Mouse (Mus musculus): ENCODE data around the gene Col4a3bp. TPM values are rescaled to one million over a fixed set of nuclear protein-coding genes. Genes with fewer than 3 reads are reported as not detected.

Gene Col4a3bp
- polyA plus RNA-seq, 1 experiment: 18.0 TPM

DNA sequence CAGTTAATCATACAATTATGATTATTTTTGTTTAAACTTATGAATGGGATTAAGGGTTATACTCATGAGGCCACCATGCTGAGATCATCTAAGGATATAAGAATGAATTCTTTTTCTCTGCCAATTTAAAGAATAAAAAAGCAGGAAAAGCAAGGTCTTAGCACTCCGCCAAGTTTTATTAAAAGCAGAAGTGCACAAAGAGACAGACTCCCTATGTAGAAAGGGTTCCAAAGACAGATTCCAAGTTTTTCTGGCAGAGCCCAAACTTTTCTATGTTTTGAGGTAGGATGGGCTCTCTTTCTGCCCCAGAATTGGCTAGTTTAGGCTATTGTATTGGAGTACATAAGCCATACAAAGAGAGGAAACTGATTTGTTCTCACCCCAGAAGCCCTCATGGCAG is 37.6 kb downstream of the Col4a3bp start:
- no peaks in the 10 kb centered on the region for H3K4me1 ChIP-seq (ENCODE audit: control insufficient read depth, insufficient read depth, low read length)
- WGBS: 73% methylated on average over 1 of the region's 1 CpGs

DNA sequence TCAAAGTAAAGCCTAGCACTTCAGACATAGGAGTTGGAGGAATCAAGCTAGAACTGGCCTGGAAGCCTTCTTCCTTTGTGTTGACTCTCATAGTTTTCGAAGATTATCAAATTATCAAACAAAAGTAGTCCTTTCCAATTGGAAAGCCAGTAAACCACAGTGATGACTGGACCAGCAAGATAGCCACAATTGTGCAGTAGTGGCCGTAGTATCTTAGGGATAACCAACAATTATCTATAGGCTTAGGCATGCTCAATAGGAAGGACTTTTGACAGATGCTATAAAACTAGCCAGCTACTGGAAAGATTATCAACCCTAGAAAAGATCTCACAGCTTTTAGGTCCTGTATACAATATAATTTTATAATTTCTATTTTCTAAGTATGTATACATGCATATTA is 41.8 kb downstream of the Col4a3bp start:
- H3K27ac ChIP-seq (ENCODE audit: control insufficient read depth, insufficient read depth, low read depth, low read length, poor library complexity): no peak overlapping the region
- H3K4me3 ChIP-seq (replicated peaks; ENCODE audit: control insufficient read depth, low read depth, low read length): no peak overlapping the region
- H3K4me1 ChIP-seq (ENCODE audit: control insufficient read depth, insufficient read depth, low read length): no peaks in the 10 kb centered on the region
- TF ChIP-seq POLR2A (IDR thresholded peaks at IDR 0.05; ENCODE audit: borderline replicate concordance, control insufficient read depth, low read depth, low read length): no peak
- no peak for TF ChIP-seq CTCF (IDR thresholded peaks at IDR 0.05; ENCODE audit: control insufficient read depth, insufficient read depth, low read length)
- 59% methylated on average over 2 of the region's 2 CpGs for WGBS

More for the DNA sequence above, 37.6 kb downstream of the Col4a3bp start:
- Histone ChIP-seq H3K27ac (ENCODE audit: control insufficient read depth, insufficient read depth, low read depth, low read length, poor library complexity) (no peak overlapping the region), H3K4me3 (replicated peaks; ENCODE audit: control insufficient read depth, low read depth, low read length) (no peak overlapping the region)
- TF ChIP-seq POLR2A (IDR thresholded peaks at IDR 0.05; ENCODE audit: borderline replicate concordance, control insufficient read depth, low read depth, low read length) (no peak), CTCF (IDR thresholded peaks at IDR 0.05; ENCODE audit: control insufficient read depth, insufficient read depth, low read length) (no peak)

DNA sequence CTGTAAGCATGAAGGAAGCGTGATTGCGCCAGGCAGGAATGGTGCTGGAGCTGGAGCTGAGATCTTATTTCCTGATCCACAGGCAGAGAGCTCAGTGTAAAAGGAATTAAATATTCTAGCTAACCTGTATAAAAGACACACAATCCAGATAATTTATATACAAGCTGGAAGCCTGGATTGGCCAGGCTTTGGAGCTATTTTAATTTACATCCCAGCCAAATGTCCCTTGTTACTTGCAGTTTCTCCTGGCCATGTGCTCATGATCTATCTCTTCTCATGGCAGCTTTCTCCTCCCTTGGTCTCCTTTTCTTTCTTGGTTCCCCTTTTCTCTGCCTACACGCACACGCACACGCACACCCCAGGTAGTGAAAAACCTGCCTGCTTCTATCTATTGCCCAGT is 44.1 kb downstream of the Col4a3bp start:
- H3K4me3 ChIP-seq (replicated peaks; ENCODE audit: control insufficient read depth, low read depth, low read length): no peak overlapping the region
- 83% methylated on average over 5 of the region's 5 CpGs for WGBS
- H3K4me1 ChIP-seq (ENCODE audit: control insufficient read depth, insufficient read depth, low read length): no peaks in the 10 kb centered on the region
- TF ChIP-seq CTCF (IDR thresholded peaks at IDR 0.05; ENCODE audit: control insufficient read depth, insufficient read depth, low read length): no peak
- TF ChIP-seq POLR2A (IDR thresholded peaks at IDR 0.05; ENCODE audit: borderline replicate concordance, control insufficient read depth, low read depth, low read length): no peak
- no peak overlapping the region for H3K27ac ChIP-seq (ENCODE audit: control insufficient read depth, insufficient read depth, low read depth, low read length, poor library complexity)

DNA sequence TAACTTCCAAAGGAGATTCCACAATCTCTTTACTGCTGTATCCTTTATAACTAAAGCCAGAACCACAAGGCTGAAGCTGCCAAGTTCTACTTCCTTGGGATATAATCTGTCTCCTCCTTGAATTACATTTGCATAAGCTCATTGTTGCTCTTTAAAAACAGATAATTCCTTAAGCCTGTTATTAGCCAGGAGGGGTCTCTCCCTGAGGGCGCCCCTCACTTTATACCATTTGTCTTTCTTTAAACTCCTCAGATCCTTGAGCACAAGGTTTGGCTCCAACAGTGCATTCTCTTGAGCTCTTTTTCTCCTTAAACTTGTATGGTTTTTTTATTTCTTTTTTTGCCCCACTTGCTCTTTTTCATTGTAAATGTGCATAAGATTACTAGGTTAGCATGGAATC is 46.2 kb downstream of the Col4a3bp start:
- 97% methylated on average over 1 of the region's 1 CpGs for WGBS
- H3K4me1 ChIP-seq (ENCODE audit: control insufficient read depth, insufficient read depth, low read length): no peaks in the 10 kb centered on the region
- H3K4me3 ChIP-seq (replicated peaks; ENCODE audit: control insufficient read depth, low read depth, low read length): no peak overlapping the region
- no peak for TF ChIP-seq CTCF (IDR thresholded peaks at IDR 0.05; ENCODE audit: control insufficient read depth, insufficient read depth, low read length)
- no peak for TF ChIP-seq POLR2A (IDR thresholded peaks at IDR 0.05; ENCODE audit: borderline replicate concordance, control insufficient read depth, low read depth, low read length)
- no peak overlapping the region for H3K27ac ChIP-seq (ENCODE audit: control insufficient read depth, insufficient read depth, low read depth, low read length, poor library complexity)

DNA sequence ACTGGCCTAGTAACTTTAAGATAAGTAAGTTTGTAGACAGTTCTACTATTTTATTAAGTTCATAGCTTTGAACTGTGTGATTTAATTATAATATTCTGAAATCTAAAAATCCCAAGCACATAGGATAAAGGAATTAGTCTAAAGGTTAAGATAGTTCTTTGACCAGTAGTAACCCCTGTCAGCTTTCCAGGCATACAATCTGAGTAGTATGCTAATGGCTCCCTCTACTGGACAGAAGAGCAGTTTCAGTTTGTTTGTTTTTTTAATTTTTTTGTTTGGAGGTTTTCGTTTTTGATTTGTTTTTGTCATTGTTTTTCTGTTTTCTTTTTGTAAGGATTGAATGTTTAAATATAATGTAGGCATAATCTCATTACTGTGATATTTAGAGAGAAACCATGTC is 51.2 kb downstream of the Col4a3bp start:
- peak; percentile 40 for TF ChIP-seq CTCF (IDR thresholded peaks at IDR 0.05; ENCODE audit: control insufficient read depth, insufficient read depth, low read length)
- no peak for TF ChIP-seq POLR2A (IDR thresholded peaks at IDR 0.05; ENCODE audit: borderline replicate concordance, control insufficient read depth, low read depth, low read length)
- no peak overlapping the region for H3K27ac ChIP-seq (ENCODE audit: control insufficient read depth, insufficient read depth, low read depth, low read length, poor library complexity)
- H3K4me1 ChIP-seq (ENCODE audit: control insufficient read depth, insufficient read depth, low read length): no peaks in the 10 kb centered on the region
- H3K4me3 ChIP-seq (replicated peaks; ENCODE audit: control insufficient read depth, low read depth, low read length): no peak overlapping the region
- 2% methylated on average over 1 of the region's 1 CpGs for WGBS

DNA sequence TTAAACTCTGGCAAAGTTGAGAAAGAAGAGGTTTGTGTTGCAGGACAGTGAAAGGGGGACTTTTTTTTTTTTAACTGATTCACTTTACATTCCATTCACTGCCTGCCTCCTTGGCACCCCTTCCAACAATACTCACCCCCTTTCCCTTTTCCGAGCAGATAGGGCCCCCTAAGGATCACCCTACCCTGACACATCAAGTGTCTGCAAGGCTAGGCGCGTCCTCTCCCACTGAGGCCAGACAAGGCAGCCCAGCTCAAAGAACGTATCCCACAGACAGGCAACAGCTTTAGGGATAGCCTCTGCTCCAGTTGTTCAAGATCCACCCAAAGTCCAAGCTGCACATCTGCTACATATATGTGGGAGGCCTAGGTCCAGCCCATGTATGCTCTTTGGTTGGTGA is 51.7 kb downstream of the Col4a3bp start:
- H3K27ac ChIP-seq (ENCODE audit: control insufficient read depth, insufficient read depth, low read depth, low read length, poor library complexity): no peak overlapping the region
- H3K4me3 ChIP-seq (replicated peaks; ENCODE audit: control insufficient read depth, low read depth, low read length): no peak overlapping the region
- H3K4me1 ChIP-seq (ENCODE audit: control insufficient read depth, insufficient read depth, low read length): no peaks in the 10 kb centered on the region
- no peak for TF ChIP-seq CTCF (IDR thresholded peaks at IDR 0.05; ENCODE audit: control insufficient read depth, insufficient read depth, low read length)
- no peak for TF ChIP-seq POLR2A (IDR thresholded peaks at IDR 0.05; ENCODE audit: borderline replicate concordance, control insufficient read depth, low read depth, low read length)
- WGBS: 90% methylated on average over 4 of the region's 4 CpGs

DNA sequence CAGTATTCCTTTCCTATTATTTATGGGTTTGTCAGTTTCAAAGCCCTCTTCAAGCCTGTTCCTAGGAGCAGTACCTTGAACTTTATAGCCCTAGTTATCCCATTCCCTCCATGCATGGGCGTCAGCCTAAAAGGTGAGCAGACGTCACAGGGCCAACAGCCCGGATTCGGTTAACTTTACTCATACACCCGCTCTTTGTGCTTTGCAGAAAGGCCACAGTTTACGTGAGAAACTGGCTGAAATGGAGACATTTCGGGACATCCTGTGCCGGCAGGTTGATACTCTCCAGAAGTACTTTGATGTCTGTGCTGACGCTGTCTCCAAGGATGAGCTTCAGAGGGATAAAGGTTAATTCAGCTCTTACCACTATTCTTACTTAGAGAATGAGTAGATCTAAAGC is 56.8 kb downstream of the Col4a3bp start:
- Histone ChIP-seq H3K27ac (ENCODE audit: control insufficient read depth, insufficient read depth, low read depth, low read length, poor library complexity) (no peak overlapping the region), H3K4me1 (ENCODE audit: control insufficient read depth, insufficient read depth, low read length) (no peaks in the 10 kb centered on the region), H3K4me3 (replicated peaks; ENCODE audit: control insufficient read depth, low read depth, low read length) (no peak overlapping the region)
- WGBS: 90% methylated on average over 9 of the region's 9 CpGs
- no peak for TF ChIP-seq POLR2A (IDR thresholded peaks at IDR 0.05; ENCODE audit: borderline replicate concordance, control insufficient read depth, low read depth, low read length)
- no peak for TF ChIP-seq CTCF (IDR thresholded peaks at IDR 0.05; ENCODE audit: control insufficient read depth, insufficient read depth, low read length)

DNA sequence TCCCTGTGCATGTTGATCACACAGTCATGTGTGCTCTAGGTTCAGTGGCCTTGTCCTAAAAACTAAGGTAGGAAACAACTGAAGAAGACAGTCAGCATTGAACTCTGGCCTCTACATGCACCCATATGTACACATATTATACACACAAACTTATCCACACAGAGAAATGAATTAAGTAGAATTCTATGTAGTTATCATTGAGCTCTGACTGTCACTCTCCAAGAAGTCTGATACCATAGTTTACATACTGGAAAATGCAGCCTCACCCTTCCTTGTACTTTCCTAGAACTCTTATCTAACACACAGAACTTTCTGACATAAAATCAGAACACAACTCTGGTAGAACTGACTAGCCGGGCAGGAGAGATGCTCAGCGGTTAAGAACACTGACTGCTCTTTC is 61.8 kb downstream of the Col4a3bp start:
- Histone ChIP-seq H3K4me3 (replicated peaks; ENCODE audit: control insufficient read depth, low read depth, low read length) (no peak overlapping the region), H3K4me1 (ENCODE audit: control insufficient read depth, insufficient read depth, low read length) (no peaks in the 10 kb centered on the region), H3K27ac (ENCODE audit: control insufficient read depth, insufficient read depth, low read depth, low read length, poor library complexity) (no peak overlapping the region)
- TF ChIP-seq CTCF (IDR thresholded peaks at IDR 0.05; ENCODE audit: control insufficient read depth, insufficient read depth, low read length) (no peak), POLR2A (IDR thresholded peaks at IDR 0.05; ENCODE audit: borderline replicate concordance, control insufficient read depth, low read depth, low read length) (no peak)
- 76% methylated on average over 2 of the region's 2 CpGs for WGBS

DNA sequence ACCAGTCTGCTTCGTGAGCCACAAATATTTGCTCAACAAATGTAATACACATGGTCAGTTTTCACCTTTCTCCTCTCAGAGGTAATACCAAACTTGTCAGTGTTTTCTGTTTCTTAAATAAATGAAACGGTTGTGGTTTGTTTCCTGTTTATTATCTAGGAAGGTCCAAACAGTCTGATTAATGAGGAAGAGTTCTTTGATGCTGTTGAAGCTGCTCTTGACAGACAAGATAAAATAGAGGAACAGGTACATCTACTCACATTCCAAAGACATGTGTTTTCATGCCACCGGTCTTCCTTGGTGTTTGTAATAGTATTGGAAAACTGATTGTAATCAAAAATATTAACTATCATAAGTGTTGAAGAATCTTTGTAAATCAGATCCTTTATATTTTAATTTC is 72.2 kb downstream of the Col4a3bp start:
- Histone ChIP-seq H3K4me3 (replicated peaks; ENCODE audit: control insufficient read depth, low read depth, low read length) (no peak overlapping the region), H3K4me1 (ENCODE audit: control insufficient read depth, insufficient read depth, low read length) (no peaks in the 10 kb centered on the region), H3K27ac (ENCODE audit: control insufficient read depth, insufficient read depth, low read depth, low read length, poor library complexity) (no peak overlapping the region)
- 82% methylated on average over 3 of the region's 3 CpGs for WGBS
- TF ChIP-seq CTCF (IDR thresholded peaks at IDR 0.05; ENCODE audit: control insufficient read depth, insufficient read depth, low read length): no peak
- TF ChIP-seq POLR2A (IDR thresholded peaks at IDR 0.05; ENCODE audit: borderline replicate concordance, control insufficient read depth, low read depth, low read length): no peak

Measured in bone marrow, adult 2 months (tissue).